Mouse (Mus musculus) intestine, embryonic 15.5 days (tissue): ENCODE measurements around the gene Lhx1. TPM values are rescaled to one million over a fixed set of nuclear protein-coding genes. Genes with fewer than 3 reads are reported as not detected.

Experiments
- ATAC-seq: fragments of 200-750 bp; cut with Nextera tagmentation; 2 replicates; pipeline ENCODE4 v1.8.0; 2017; ENCODE audit warnings: moderate TSS enrichment, moderate library complexity
- H3K27ac ChIP-seq: fragments of 300-500 bp; sonication (generic); 2 replicates; pipeline ENCODE4 v1.5.1; 2015; ENCODE audit warnings: mild to moderate bottlenecking, inconsistent platforms
- H3K27me3 ChIP-seq: fragments of 300-500 bp; sonication (generic); replicated peaks from 2 replicates; pipeline ENCODE4 v1.6.1; 2015; ENCODE audit warnings: inconsistent platforms
- H3K36me3 ChIP-seq: fragments of 300-500 bp; sonication (generic); 2 replicates; pipeline ENCODE4 v1.6.1; 2015; ENCODE audit warnings: inconsistent platforms
- H3K4me1 ChIP-seq: fragments of 300-500 bp; sonication (generic); replicated peaks from 2 replicates; pipeline ENCODE4 v1.6.1; 2015; ENCODE audit warnings: inconsistent platforms
- H3K4me2 ChIP-seq: fragments of 300-500 bp; sonication (generic); replicated peaks from 2 replicates; pipeline ENCODE4 v1.6.1; 2015; ENCODE audit warnings: mild to moderate bottlenecking, inconsistent platforms
- H3K4me3 ChIP-seq: fragments of 300-500 bp; sonication (generic); replicated peaks from 2 replicates; pipeline ENCODE4 v1.5.1; 2015; ENCODE audit warnings: inconsistent platforms
- H3K9ac ChIP-seq: fragments of 300-500 bp; sonication (generic); 2 replicates; pipeline ENCODE4 v1.6.1; 2015; ENCODE audit warnings: inconsistent platforms
- H3K9me3 ChIP-seq: fragments of 300-500 bp; sonication (generic); 2 replicates; pipeline ENCODE4 v1.6.1; 2016; ENCODE audit warnings: inconsistent platforms
- WGBS: fragments of 180-500 bp; shearing (Covaris S2); methylation state at CpG from one replicate; pipeline ENCODE4 v1.1.7; 2015; 5-methylcytosine and 5-hydroxymethylcytosine counted together
- polyA plus RNA-seq: library from polyadenylated mRNA; unstranded; fragments of >200 nt; fragmentation: Nextera tagmentation; extraction: Ambion mirVana; gene quantifications from 2 replicates; pipeline ENCODE4 v1.2.1, GENCODE M21; 2015

The Lhx1 gene
- polyA plus RNA-seq, 1 experiment from 2014 or later = 0.24 TPM

DNA sequence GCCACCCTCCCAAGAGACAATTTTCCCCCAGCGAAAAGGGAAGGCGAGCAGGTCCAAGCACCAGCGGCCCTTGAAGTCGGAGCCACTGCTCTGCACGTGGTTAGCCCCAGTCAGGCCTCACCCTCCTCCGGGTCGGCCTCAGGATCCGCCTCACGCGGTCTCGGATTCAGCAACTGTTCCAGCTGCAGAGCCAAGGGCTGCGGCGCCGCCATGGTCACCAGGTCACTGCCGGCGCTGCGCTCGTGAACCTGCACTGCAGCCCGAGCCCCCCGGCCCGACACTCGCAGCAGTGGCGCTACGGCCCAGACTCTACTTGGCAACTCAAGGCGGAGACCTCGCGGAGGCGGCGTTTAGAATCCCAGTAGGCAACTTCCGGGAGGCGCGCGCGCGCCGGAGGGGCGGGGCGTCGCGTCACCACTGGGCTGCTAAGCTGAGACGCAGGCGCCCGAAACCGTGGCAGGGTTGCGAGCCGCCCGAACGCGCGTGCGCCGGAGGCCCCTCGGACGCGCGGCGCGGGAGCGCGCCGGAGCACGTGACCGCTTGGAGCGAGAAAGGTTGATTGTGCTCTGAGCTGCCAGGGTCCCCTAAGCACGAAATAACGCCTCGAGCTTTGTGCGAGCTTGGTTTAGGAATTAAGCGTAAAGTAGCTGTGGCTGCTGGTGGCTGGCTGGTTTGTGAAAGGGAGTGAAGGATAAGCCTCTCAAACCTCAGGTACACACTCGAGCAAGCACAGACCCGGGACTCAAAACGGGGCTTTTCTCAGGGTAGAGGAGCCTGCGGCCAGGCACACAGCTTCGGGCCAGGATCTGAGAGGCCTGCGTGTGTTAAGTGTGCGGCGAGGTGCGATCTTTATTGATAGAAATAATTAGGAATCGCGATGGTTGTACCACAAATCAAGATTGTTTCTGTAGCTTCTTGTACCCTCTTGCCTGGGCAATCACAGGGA, 11.9 kb downstream of the Lhx1 start, which contains the start of gene Aatf:
Gene Aatf (minus strand): TSS at position 352 of the 946 bp plus-strand sequence.
- peak within 1 kb of the TSS; percentile 63 for H3K4me3 ChIP-seq
- 0 out of 2 replicates have a peak, but pooled peaks cover 6% of the 10 kb centered on the region for H3K36me3 ChIP-seq
- WGBS = under 1% methylated on average over 80 of the region's 80 CpGs
- H3K9me3 ChIP-seq = no peaks in the 10 kb centered on the region
- peak within 1 kb of the TSS; percentile 62; the same call in 1 of the 2 replicates for H3K27ac ChIP-seq
- ATAC-seq = peak; percentile 99
- no peaks in the 10 kb centered on the region for H3K4me1 ChIP-seq
- H3K9ac ChIP-seq = peak within 1 kb of the TSS; percentile 70
- H3K27me3 ChIP-seq = peaks cover 28% of the 10 kb centered on the region
- H3K4me2 ChIP-seq = peak within 1 kb of the TSS; percentile 88

GRCm38 (mm10) chr11:84512031-84512430, 13.3 kb downstream of the Lhx1 start:
- 0 out of 2 replicates have a peak, but pooled peaks cover 6% of the 10 kb centered on the region for H3K36me3 ChIP-seq
- H3K9ac ChIP-seq = no peak overlapping the region
- ATAC-seq = no peak
- H3K4me2 ChIP-seq = peak overlapping the region; percentile 88
- H3K4me3 ChIP-seq = no peak overlapping the region
- no peaks in the 10 kb centered on the region for H3K4me1 ChIP-seq
- peaks cover 26% of the 10 kb centered on the region for H3K27me3 ChIP-seq
- no peak overlapping the region for H3K27ac ChIP-seq
- 91% methylated on average over 1 of the region's 1 CpGs for WGBS
- no peaks in the 10 kb centered on the region for H3K9me3 ChIP-seq

- Histone ChIP-seq H3K9me3 (no peaks in the 10 kb centered on the region), H3K4me3 (no peak overlapping the region), H3K4me2 (no peak overlapping the region), H3K4me1 (no peaks in the 10 kb centered on the region), H3K9ac (no peak overlapping the region), H3K36me3 (peaks cover 12% of the 10 kb centered on the region), H3K27me3 (no peaks in the 10 kb centered on the region), H3K27ac (no peak overlapping the region)
- no peak for ATAC-seq
- WGBS = 94% methylated on average over 1 of the region's 1 CpGs
Measured at GRCm38 (mm10) chr11:84504296-84504695, 21.0 kb downstream of the Lhx1 start.

GRCm38 (mm10) chr11:84497944-84498343, 27.4 kb downstream of the Lhx1 start:
- Histone ChIP-seq H3K36me3 (peaks cover 9% of the 10 kb centered on the region), H3K27ac (no peak overlapping the region), H3K9me3 (no peaks in the 10 kb centered on the region), H3K27me3 (no peaks in the 10 kb centered on the region), H3K4me2 (no peak overlapping the region), H3K4me1 (no peaks in the 10 kb centered on the region), H3K9ac (no peak overlapping the region), H3K4me3 (no peak overlapping the region)
- ATAC-seq = no peak
- WGBS = 72% methylated on average over 2 of the region's 2 CpGs

- H3K9ac ChIP-seq = no peak overlapping the region
- H3K27ac ChIP-seq = no peak overlapping the region
- H3K27me3 ChIP-seq = no peaks in the 10 kb centered on the region
- peaks cover 7% of the 10 kb centered on the region for H3K36me3 ChIP-seq
- H3K4me2 ChIP-seq = no peak overlapping the region
- no peaks in the 10 kb centered on the region for H3K9me3 ChIP-seq
- no peaks in the 10 kb centered on the region for H3K4me1 ChIP-seq
- H3K4me3 ChIP-seq = no peak overlapping the region
- no peak for ATAC-seq
Measured at GRCm38 (mm10) chr11:84496901-84497300, 28.4 kb downstream of the Lhx1 start.

GRCm38 (mm10) chr11:84495774-84496173, 29.6 kb downstream of the Lhx1 start:
- H3K27me3 ChIP-seq = no peaks in the 10 kb centered on the region
- H3K27ac ChIP-seq = no peak overlapping the region
- H3K9me3 ChIP-seq = no peaks in the 10 kb centered on the region
- no peak overlapping the region for H3K9ac ChIP-seq
- no peaks in the 10 kb centered on the region for H3K4me1 ChIP-seq
- 73% methylated on average over 4 of the region's 4 CpGs for WGBS
- H3K36me3 ChIP-seq = peaks cover 10% of the 10 kb centered on the region; the same call in 1 of the 2 replicates
- H3K4me2 ChIP-seq = no peak overlapping the region
- H3K4me3 ChIP-seq = no peak overlapping the region
- ATAC-seq = no peak

DNA sequence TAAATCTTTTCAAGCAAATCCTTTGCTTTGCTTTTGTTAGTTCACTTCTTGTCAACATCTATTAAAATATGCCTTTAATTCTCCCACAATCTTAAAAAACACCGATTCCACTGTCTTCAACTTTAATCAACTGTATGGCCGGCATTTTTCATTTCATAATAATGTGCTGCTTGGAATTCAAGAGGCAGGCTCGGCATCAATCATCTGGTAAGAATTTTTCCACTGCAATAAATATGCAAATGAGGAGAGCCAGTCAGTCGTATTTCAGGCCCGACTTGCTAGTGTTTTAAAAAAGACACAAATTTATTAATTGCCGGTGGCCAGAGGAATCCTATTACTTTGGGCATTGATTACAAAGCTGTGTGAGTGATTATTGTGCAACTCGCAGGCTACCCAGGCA, 43.7 kb downstream of the Lhx1 start:
- Histone ChIP-seq H3K4me3 (no peak overlapping the region), H3K27ac (no peak overlapping the region), H3K9ac (no peak overlapping the region), H3K4me2 (no peak overlapping the region), H3K27me3 (no peaks in the 10 kb centered on the region), H3K36me3 (no peaks in the 10 kb centered on the region), H3K4me1 (no peaks in the 10 kb centered on the region), H3K9me3 (no peaks in the 10 kb centered on the region)
- 56% methylated on average over 7 of the region's 7 CpGs for WGBS
- no peak for ATAC-seq

GRCm38 (mm10) chr11:84480451-84480850, 44.9 kb downstream of the Lhx1 start:
- 44% methylated on average over 3 of the region's 3 CpGs for WGBS
- Histone ChIP-seq H3K36me3 (no peaks in the 10 kb centered on the region), H3K4me3 (no peak overlapping the region), H3K27ac (no peak overlapping the region), H3K9me3 (no peaks in the 10 kb centered on the region), H3K27me3 (no peaks in the 10 kb centered on the region), H3K4me2 (no peak overlapping the region), H3K9ac (no peak overlapping the region), H3K4me1 (no peaks in the 10 kb centered on the region)
- no peak for ATAC-seq

GRCm38 (mm10) chr11:84476641-84477040, 48.7 kb downstream of the Lhx1 start:
- peaks cover 3% of the 10 kb centered on the region; the same call in 1 of the 2 replicates for H3K36me3 ChIP-seq
- ATAC-seq = no peak
- no peaks in the 10 kb centered on the region for H3K4me1 ChIP-seq
- no peak overlapping the region for H3K4me3 ChIP-seq
- WGBS = 94% methylated on average over 2 of the region's 2 CpGs
- no peaks in the 10 kb centered on the region for H3K27me3 ChIP-seq
- no peak overlapping the region for H3K9ac ChIP-seq
- no peak overlapping the region for H3K4me2 ChIP-seq
- no peak overlapping the region for H3K27ac ChIP-seq
- no peaks in the 10 kb centered on the region for H3K9me3 ChIP-seq

- ATAC-seq = no peak
- no peak overlapping the region for H3K4me3 ChIP-seq
- peaks cover 3% of the 10 kb centered on the region; the same call in 1 of the 2 replicates for H3K36me3 ChIP-seq
- H3K4me1 ChIP-seq = no peaks in the 10 kb centered on the region
- H3K4me2 ChIP-seq = no peak overlapping the region
- H3K9ac ChIP-seq = no peak overlapping the region
- H3K27ac ChIP-seq = no peak overlapping the region
- H3K27me3 ChIP-seq = no peaks in the 10 kb centered on the region
- WGBS = 88% methylated on average over 4 of the region's 4 CpGs
- H3K9me3 ChIP-seq = no peaks in the 10 kb centered on the region
Measured at GRCm38 (mm10) chr11:84475991-84476390, 49.3 kb downstream of the Lhx1 start.

DNA sequence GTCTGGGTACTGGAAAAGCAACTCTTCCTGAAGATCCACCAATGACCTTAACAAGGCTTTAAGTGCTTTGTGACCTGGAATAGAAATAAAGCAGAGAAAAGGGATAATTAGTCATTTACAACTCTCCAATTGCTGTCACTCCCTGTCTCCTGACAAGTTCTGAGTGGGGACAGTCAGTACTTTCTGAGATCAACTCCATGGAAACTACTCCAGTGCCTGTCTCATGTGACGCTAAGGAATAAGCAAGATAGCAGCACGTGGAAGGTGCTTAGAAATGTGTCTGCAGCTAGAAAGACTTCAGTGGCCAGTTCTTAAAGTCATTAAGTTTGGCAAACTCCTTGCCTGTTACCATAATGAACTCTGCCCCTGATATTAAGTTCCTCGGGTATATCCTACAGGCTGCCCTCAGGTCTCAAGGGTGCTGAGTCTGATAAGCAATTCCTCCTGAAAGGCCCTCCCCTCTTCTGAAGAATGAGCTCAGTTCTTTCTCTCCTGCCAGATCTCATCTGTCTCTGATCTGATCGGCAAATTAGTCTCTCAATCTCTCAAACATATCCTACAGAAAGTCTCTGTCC, 52.2 kb downstream of the Lhx1 start:
- H3K36me3 ChIP-seq = peaks cover 6% of the 10 kb centered on the region
- no peak overlapping the region for H3K4me2 ChIP-seq
- no peaks in the 10 kb centered on the region for H3K27me3 ChIP-seq
- no peak overlapping the region for H3K27ac ChIP-seq
- ATAC-seq = no peak
- no peaks in the 10 kb centered on the region for H3K9me3 ChIP-seq
- H3K4me1 ChIP-seq = no peaks in the 10 kb centered on the region
- H3K4me3 ChIP-seq = no peak overlapping the region
- WGBS = 65% methylated on average over 4 of the region's 4 CpGs
- H3K9ac ChIP-seq = no peak overlapping the region
